Mouse (Mus musculus) testis, adult 2 months (tissue): ENCODE results near the gene Usp34. TPM values are rescaled to one million over a fixed set of nuclear protein-coding genes. Genes with fewer than 3 reads are reported as not detected.

ENCODE experiments used
- H3K27ac ChIP-seq: fragments of 200-500 bp; 2 replicates; pipeline ENCODE4 v1.5.1; 2012; ENCODE audit warnings: low read depth, low read length; ENCODE audit not compliant: control insufficient read depth, insufficient read depth
- H3K27me3 ChIP-seq: fragments of 200-500 bp; 2 replicates; pipeline ENCODE4 v1.6.1; 2012; ENCODE audit warnings: mild to moderate bottlenecking, low read length, moderate library complexity; ENCODE audit not compliant: control insufficient read depth, insufficient read depth
- H3K36me3 ChIP-seq: fragments of 200-500 bp; 2 replicates; pipeline ENCODE4 v1.6.1; 2012; ENCODE audit warnings: mild to moderate bottlenecking, low read length; ENCODE audit not compliant: control insufficient read depth, insufficient read depth
- H3K4me1 ChIP-seq: fragments of 200-500 bp; 2 replicates; pipeline ENCODE4 v1.6.1; 2012; ENCODE audit warnings: low read length; ENCODE audit not compliant: control insufficient read depth, insufficient read depth
- H3K4me3 ChIP-seq: fragments of 200-500 bp; 2 replicates; pipeline ENCODE4 v1.5.1; 2012; ENCODE audit warnings: low read depth, mild to moderate bottlenecking, low read length, moderate library complexity, mixed read lengths; ENCODE audit not compliant: control insufficient read depth
- CTCF ChIP-seq: fragments of 200-500 bp; IDR thresholded peaks from 2 replicates; pipeline ENCODE4 v1.5.1; 2012; ENCODE audit warnings: low read depth, mild to moderate bottlenecking, inconsistent platforms, low read length, moderate library complexity; ENCODE audit not compliant: control insufficient read depth, insufficient read depth, insufficient replicate concordance
- POLR2A ChIP-seq: fragments of 200-500 bp; IDR thresholded peaks from 2 replicates; pipeline ENCODE4 v1.6.1; 2012; ENCODE audit warnings: low read depth, mild to moderate bottlenecking, inconsistent platforms, low read length, moderate library complexity; ENCODE audit not compliant: control insufficient read depth
- polyA plus RNA-seq: library from polyadenylated mRNA; depleted of rRNA; stranded (reverse); fragments of >200 nt; gene quantifications from 2 replicates; pipeline ENCODE4 v1.2.3, GENCODE M21; 2012; rRNA removed

Usp34 gene
- polyA plus RNA-seq, 1 experiment = 23.4 TPM

GRCm38 (mm10) chr11:23515315-23515714 is 208.6 kb downstream of the Usp34 start:
- H3K27ac ChIP-seq = no peak overlapping the region
- no peaks in the 10 kb centered on the region for H3K27me3 ChIP-seq
- no peaks in the 10 kb centered on the region for H3K36me3 ChIP-seq
- TF ChIP-seq POLR2A (no peak), CTCF (no peak)
- peak overlapping the region; percentile 63; the same call in 1 of the 2 replicates for H3K4me3 ChIP-seq
- H3K4me1 ChIP-seq = no peaks in the 10 kb centered on the region

GRCm38 (mm10) chr11:23518981-23519380 is 212.3 kb downstream of the Usp34 start:
- Histone ChIP-seq H3K4me1 (no peaks in the 10 kb centered on the region), H3K4me3 (peak overlapping the region; percentile 76), H3K36me3 (no peaks in the 10 kb centered on the region), H3K27ac (peak overlapping the region; percentile 71), H3K27me3 (no peaks in the 10 kb centered on the region)
- peak; percentile 69; the same call in 1 of the 2 replicates for TF ChIP-seq POLR2A
- TF ChIP-seq CTCF = no peak

GRCm38 (mm10) chr11:23520473-23521205 is 213.9 kb downstream of the Usp34 start, which contains the start of gene 1700093K21Rik:
1700093K21Rik (minus strand) TSS chr11:23521155.
- TF ChIP-seq POLR2A (no peak), CTCF (no peak)
- H3K4me1 ChIP-seq = no peaks in the 10 kb centered on the region
- H3K36me3 ChIP-seq = no peaks in the 10 kb centered on the region
- H3K4me3 ChIP-seq = peak within 1 kb of the TSS; percentile 80
- peak within 1 kb of the TSS; percentile 65 for H3K27ac ChIP-seq
- no peaks in the 10 kb centered on the region for H3K27me3 ChIP-seq

GRCm38 (mm10) chr11:23537446-23537845 is 230.8 kb downstream of the Usp34 start:
- Histone ChIP-seq H3K27me3 (no peaks in the 10 kb centered on the region), H3K27ac (no peak overlapping the region), H3K4me3 (no peak overlapping the region), H3K4me1 (no peaks in the 10 kb centered on the region), H3K36me3 (no peaks in the 10 kb centered on the region)
- TF ChIP-seq POLR2A (no peak), CTCF (no peak)

Other genes starting within 250 kb of the Usp34 start
- gene Xpo1, start 50.9 kb upstream of the Usp34 start, polyA plus RNA-seq = 6.8 and 9.6 TPM in 2 replicates
- 4.7 and 6.5 TPM in 2 replicates for gene Ahsa2, start 191.1 kb downstream of the Usp34 start, polyA plus RNA-seq
- gene 1700093K21Rik, start 214.3 kb downstream of the Usp34 start, polyA plus RNA-seq = 132 and 166 TPM in 2 replicates